Mouse (Mus musculus): Measurements from ENCODE around the gene Fam57b. TPM values are rescaled to one million over a fixed set of nuclear protein-coding genes. Genes with fewer than 3 reads are reported as not detected.

Gene Fam57b
- polyA plus RNA-seq (2012; rRNA removed) = 2.4 and 2.9 TPM in 2 replicates

DNA sequence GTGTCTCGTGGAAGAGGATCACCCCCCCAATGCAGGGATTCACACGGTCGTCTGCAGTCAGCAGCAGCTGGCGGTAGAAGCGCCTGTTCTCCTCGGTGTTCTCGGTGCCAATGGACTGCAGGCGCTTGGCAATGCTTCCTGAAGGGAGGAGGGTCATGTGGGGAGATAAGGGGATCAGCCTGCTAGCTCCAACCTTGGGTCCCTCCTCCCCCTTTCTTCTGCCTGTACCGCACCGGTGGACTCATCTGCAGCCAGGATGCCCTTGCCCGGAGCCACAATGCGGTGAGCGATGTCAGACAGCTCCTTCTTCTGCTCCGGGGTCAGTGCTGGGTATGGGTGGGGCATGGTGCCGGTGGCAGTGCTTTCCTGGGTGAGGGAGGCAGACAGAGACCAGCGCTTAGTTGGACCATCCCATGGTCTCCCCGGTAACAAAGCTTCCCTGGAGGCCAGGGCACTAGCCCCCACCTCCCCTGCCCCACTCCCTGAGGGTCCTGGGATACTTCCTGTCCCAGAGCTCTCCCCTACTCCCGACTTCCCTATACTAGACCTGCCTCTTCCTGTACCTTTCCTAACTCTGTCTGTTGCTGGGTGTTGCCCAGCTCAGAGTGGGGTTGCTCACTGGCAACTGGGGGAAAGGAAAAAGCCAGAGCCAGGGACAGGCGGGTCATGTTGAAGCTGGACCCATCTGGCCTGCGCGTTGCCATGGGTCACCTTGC is at the start of gene Fam57b:
Fam57b (plus strand) TSS at position 258 of the 716 bp plus-strand sequence.
- no peak for DNase-seq (ENCODE audit: low spot score)

DNA sequence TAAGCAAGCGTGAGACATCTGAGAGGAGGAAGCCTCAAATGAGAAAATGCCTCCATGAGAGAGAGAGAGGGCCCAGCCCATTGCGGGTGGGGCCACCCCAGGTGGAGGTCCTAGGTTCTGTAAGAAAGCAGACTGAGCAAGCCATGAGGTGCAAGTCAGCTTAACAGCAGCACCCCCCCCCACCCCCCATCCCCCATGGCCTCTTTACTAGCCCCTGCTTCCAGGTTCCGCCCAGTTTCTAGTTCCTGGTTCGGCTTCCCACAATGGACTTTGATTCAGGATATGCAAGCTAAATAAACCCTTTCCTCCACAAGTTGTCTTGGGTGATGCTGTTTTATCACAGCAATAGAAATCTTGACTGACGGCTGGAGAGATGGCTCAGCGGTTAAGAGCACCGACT is 48.6 kb upstream of the Fam57b start:
- no peak for DNase-seq (ENCODE audit: low spot score)

GRCm38 (mm10) chr7:126749582-126750343 is 47.7 kb upstream of the Fam57b start:
- DNase-seq (ENCODE audit: low spot score) = no peak

GRCm38 (mm10) chr7:126754866-126755265 is 42.6 kb upstream of the Fam57b start:
- DNase-seq (ENCODE audit: low spot score) = no peak

- no peak for DNase-seq (ENCODE audit: low spot score)
Measured at GRCm38 (mm10) chr7:126758539-126758938, 38.9 kb upstream of the Fam57b start.

GRCm38 (mm10) chr7:126759050-126759671 is 38.3 kb upstream of the Fam57b start, which contains the start of gene Mapk3:
Gene Mapk3, plus strand, starts transcription at chr7:126759601.
- peak; percentile 76 for DNase-seq (ENCODE audit: low spot score)

GRCm38 (mm10) chr7:126759672-126760390 is 37.6 kb upstream of the Fam57b start:
- DNase-seq (ENCODE audit: low spot score) = no peak

DNA sequence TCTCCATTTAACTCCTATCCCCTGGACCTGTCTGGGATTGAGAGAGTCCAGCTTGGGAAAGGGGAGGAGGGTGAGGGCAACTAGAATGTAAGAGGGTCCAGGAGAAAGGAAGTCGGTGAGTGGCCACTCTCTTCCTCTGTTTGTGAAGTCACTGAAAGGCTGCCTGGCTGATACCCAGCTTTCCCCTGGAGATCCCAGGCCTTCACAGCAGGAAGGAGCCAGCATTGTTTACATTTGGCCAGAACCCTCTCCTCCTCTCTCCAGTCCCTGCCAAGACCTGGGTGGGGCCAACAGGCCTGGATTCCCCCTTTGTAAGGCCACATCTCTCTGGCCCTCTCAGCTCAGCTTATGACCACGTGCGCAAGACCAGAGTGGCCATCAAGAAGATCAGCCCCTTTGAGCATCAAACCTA is 37.1 kb upstream of the Fam57b start:
- DNase-seq (ENCODE audit: low spot score) = no peak

DNA sequence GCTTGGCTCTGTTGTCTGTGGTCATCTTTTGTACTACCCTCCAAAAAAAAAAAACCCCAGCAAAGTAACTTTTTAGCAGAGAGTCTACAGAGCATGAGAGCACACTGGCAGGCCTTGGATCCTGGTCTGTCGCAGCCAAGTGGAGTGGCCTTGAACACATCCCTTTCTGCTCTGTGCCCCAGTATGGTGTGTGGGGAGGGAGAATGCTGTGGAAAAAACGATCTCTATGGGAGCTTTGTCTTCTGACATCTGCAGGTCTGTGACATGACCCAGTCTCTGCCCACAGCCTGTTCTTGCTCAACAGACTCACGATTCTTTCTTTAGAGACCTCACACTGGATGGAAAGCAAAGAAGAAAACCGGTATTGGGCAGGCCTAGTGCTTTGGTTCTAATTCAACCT is 36.5 kb upstream of the Fam57b start:
- no peak for DNase-seq (ENCODE audit: low spot score)

DNA sequence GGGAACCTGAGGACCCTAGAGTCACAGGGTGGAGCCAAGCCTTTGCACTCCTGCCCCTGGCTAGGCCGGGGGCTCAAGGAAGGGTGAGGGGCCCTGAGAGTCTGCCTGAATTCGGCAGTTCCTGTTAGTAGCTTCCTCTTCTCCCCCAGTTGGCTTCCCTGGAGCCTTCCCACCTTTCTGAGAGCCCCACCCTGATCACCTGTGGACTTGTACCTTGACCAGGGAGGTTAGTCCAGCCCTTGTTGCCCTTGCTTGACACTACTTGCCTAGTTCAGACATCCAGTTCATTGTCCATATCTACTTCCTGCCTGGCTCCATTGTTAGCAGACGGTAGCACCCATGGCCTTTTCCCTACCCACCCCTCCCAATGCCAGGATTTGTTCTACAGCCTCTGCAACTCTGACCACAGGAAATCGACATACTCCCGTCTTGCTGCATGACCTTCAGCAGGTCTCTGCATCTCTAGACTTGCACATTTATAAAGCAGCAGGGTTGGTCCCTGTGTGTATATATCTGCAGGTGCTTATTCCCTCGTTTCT is 35.9 kb upstream of the Fam57b start:
- no peak for DNase-seq (ENCODE audit: low spot score)

DNA sequence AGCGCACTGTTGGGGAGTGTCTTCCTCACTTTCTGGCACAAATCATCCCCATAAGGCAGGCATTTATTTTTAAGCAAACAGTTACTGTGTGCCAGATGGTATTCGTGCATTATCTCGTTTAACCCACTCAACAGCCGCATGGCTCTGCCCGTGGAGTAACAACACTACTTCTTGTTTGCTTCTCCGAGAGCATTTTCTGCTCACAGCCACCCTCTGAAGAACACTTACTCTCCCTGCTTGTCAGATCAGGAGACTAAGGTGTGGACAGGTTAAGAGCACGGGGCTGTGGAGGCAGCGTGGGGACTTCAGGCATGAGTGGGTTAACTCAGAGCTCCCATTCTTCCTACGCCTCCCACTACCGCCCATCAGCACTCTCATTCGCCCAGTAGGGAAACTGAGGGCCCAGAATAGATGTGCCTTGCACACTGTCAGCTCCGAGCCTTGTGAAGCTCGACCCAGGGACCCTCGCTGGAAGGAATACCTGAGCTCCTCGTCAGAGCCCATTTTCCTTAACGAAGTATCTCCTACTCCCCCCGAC is 34.9 kb upstream of the Fam57b start:
- no peak for DNase-seq (ENCODE audit: low spot score)

DNA sequence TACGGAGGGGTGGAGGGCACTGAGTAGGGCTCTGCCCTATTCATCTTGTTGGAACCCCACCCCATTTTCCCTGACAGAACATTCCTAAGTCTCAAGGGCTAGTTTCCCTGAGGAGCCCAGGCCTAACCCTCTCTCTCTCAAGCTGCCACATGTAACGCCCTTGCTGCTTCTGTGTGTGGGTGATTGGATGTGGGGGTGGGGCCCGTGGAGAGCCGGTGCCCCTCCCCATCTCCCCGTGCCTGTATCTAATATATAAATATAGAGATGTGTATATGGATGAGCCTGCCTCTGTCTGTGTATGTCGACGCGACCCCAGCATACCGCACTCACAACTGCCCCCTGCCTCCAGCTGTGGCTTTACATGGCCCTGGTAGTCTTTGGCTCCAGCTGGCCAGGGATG is 31.9 kb upstream of the Fam57b start:
- DNase-seq (ENCODE audit: low spot score) = no peak

DNA sequence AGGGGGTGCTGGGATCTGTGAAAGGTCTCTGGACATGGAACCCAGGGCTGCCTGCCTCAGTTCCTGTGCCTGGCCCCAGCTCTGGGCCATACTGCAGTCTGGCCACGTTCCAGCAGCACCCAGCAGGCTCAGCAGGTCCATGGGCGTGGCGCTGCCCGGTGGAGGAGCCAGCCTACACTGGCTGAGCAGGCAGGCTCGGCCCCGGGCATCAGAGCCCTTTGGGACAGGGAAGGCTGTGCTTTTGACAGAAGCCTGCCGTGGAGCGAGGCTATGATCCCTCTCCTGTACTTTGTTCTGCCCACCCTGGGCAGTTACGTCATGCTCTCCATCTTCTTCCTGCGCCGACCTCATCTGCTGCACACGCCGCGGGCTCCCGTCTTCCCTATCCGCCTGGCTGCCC is 31.3 kb upstream of the Fam57b start, which contains the start of gene Gdpd3:
Gdpd3 (plus strand) TSS at position 134 of the 400 bp plus-strand sequence.
- DNase-seq (ENCODE audit: low spot score) = no peak

DNA sequence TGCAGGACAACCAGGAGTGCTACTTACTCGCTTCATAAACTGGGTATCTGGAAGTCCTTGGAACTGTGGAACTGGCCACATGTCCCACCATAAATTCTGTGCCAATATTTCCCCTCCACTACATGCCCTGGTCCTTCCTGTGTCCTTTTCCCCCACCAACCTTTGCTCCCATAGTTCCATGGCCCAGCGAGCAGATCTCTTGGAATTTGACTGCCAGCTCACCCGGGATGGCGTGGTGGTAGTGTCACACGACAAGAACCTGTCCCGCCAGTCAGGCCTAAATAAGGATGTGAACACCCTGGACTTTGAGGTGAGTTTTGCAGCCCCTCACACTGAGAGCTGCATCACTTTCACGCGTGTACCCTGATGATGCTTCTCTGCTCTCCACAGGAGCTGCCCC is 30.5 kb upstream of the Fam57b start:
- no peak for DNase-seq (ENCODE audit: low spot score)

GRCm38 (mm10) chr7:126770784-126771183 is 26.7 kb upstream of the Fam57b start:
- DNase-seq (ENCODE audit: low spot score) = no peak

DNA sequence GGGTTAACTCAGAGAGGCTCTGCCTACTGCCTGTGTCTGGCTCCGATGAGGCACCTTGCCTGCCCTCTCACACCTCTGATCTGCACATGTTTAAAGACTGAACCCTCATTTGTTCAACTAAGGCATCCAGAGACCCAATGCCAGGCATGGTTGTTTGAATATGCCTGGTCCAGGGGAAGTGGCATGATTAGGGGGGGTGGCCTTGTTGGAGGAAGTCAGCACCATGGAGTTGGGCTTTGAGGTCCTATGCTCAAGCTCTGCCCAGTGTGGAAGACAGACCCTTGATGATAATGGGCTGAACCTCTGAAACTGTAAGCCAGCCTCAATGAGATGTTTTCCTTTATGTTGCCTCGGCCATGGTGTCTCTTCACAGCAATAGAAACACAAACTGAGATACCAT is 24.1 kb upstream of the Fam57b start:
- no peak for DNase-seq (ENCODE audit: low spot score)

DNA sequence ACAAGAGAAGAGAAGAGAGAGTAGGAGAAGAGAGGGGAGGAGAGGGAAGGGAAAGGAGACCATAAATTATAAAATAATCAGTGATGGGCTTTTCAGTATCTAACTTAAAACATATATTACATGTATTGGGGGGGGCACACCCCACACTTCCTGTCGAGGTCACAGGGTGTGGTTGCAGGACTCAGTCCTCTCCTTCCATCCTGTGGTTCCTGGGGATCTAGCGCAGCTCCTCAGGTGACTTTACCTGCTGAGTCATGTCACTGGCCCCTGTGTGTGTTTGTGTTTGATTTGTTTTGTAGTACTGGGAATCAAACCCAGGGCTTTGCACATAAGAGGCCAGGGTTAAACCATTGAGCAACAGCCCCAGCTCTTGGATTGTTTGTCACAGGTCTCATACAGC is 23.0 kb upstream of the Fam57b start:
- no peak for DNase-seq (ENCODE audit: low spot score)

- no peak for DNase-seq (ENCODE audit: low spot score)
Measured at GRCm38 (mm10) chr7:126775185-126775977, 22.1 kb upstream of the Fam57b start.

DNA sequence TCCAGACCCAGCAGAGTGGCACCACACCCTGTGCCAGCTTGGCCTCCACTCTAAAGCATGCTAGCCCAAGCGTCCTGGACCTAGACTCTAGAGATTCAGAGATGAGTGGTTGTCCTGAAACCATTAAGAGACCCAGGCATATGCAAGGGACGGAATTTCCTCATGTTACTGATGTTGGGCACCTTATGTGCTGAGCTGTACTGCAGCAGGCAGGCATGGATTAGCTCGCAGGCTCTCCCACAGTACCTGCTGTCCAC is 21.6 kb upstream of the Fam57b start:
- DNase-seq (ENCODE audit: low spot score) = no peak

DNA sequence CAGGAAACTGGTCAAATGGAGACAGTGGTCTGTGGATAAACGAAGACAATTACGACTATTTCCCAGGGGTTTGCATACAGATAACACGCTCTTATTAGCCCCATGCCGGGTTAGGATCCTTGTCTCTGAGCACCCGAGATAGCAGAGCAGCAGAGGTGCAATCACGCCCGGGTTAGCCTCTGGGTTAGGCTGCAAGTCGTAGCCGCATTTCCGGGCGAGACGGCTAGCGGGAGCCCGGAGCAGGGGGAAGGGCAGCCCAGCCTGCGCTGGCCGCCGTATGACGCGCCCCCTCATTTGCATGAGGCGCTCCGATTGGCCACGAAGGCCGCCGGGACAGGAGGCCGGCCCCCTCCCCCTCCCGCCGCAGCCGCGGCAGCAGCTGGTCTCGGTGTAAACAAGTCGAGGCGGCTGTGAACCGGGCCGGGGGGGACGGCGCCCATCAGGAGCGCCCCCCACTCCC is 20.8 kb upstream of the Fam57b start, which contains the start of gene Ypel3:
Ypel3 (plus strand) TSS at position 358 of the 460 bp plus-strand sequence.
- DNase-seq (ENCODE audit: low spot score) = peak; percentile 92

GRCm38 (mm10) chr7:126777476-126777875 is 20.0 kb upstream of the Fam57b start:
- DNase-seq (ENCODE audit: low spot score) = no peak
